In the genomic region with DNA sequence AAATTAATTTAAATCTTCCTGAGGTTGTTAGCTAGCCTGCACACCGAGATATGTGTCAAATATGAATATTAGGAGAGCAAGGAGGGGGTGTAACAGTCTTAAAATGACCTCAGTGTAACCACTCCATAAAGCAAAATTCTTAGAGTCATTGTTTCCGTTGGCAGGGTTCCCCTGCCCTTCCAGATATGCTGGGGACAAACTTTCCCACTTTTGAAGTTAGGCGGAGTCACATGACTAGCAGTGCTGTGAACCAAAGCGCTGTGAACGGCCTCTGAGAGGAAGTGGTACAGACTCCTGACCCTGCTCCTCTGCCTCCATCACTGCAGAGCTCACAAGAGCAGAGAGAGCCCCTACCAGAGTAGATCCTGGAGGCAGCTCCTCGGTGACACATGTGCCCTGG, we compare ENCODE assay signal across 25 mouse cellular contexts. TPM values are rescaled to one million over a fixed set of nuclear protein-coding genes. Genes with fewer than 3 reads are reported as not detected.
DNase-seq lines count a peak whose midpoint lies in the region; ATAC-seq lines count a peak whose summit lies in the region.
"Had no signal": no experiment of that assay in that cellular context is flagged by ENCODE, and none has a peak within 500 bp of the region (broad histone marks: within the 10 kb centered on the region; RNA-seq: fewer than 3 reads in every experiment).

No protein-coding gene starts in this region.

- no peaks in the 10 kb centered on the region for H3K9me3 ChIP-seq in lung, embryonic 16.5 days (ENCODE audit: control insufficient read depth, low read length)
- H3K9me3 ChIP-seq: heart, embryonic 13.5 days; hindbrain, embryonic 13.5 days; intestine, embryonic 15.5 days; liver, embryonic 13.5 days; midbrain, embryonic 13.5 days; neural tube, embryonic 12.5 days had no signal

- 64% methylated on average over 6 of the region's 6 CpGs for WGBS in lung, embryonic 16.5 days

- H3K27me3 ChIP-seq in lung, embryonic 16.5 days (ENCODE audit: control insufficient read depth, insufficient read depth, low read depth, low read length) = no peaks in the 10 kb centered on the region
- H3K27me3 ChIP-seq in splenic B cell, adult 2 months (ENCODE audit: control insufficient read depth, insufficient read depth, low read length, poor library complexity, severe bottlenecking) = no peaks in the 10 kb centered on the region
- H3K27me3 ChIP-seq: heart, embryonic 13.5 days; hindbrain, embryonic 13.5 days; intestine, embryonic 15.5 days; liver, embryonic 13.5 days; midbrain, embryonic 13.5 days; neural tube, embryonic 12.5 days had no signal

- no peak overlapping the region for H3K27ac ChIP-seq in lung, embryonic 16.5 days (ENCODE audit: low read length)
- H3K27ac ChIP-seq: gastrocnemius, adult 2 months; heart, embryonic 13.5 days; hindbrain, embryonic 13.5 days; intestine, embryonic 15.5 days; left cerebral cortex, adult 2 months; liver, embryonic 13.5 days; midbrain, embryonic 13.5 days; neural tube, embryonic 12.5 days had no signal

- no peak for DNase-seq in lung, postnatal 25 days (ENCODE audit: low spot score)
- DNase-seq in B cell, adult 2 months = peak; percentile 26 to 27
- DNase-seq in splenic B cell, adult 2 months (ENCODE audit: low read depth, low spot score) = peak; percentile 69
- DNase-seq in right cerebral cortex, postnatal 25 days = no peak
- no peak for DNase-seq in urinary bladder, postnatal 14 days (ENCODE audit: low spot score)
- DNase-seq: adrenal gland, postnatal 25 days; cerebellum, adult 8-10 months; gastrocnemius, adult 2 months; kidney, adult 8-10 months; kidney, postnatal 10 days; liver, embryonic 13.5 days; lung, adult 2 months; retina, postnatal 1 day had no signal

- H3K4me2 ChIP-seq in lung, embryonic 16.5 days (ENCODE audit: low read depth, low read length) = no peak overlapping the region
- H3K4me2 ChIP-seq: heart, embryonic 13.5 days; hindbrain, embryonic 13.5 days; intestine, embryonic 15.5 days; liver, embryonic 13.5 days; midbrain, embryonic 13.5 days; neural tube, embryonic 12.5 days had no signal

- no peak overlapping the region for H3K9ac ChIP-seq in lung, embryonic 16.5 days (ENCODE audit: low read length)
- H3K9ac ChIP-seq: heart, embryonic 13.5 days; hindbrain, embryonic 13.5 days; intestine, embryonic 15.5 days; liver, embryonic 13.5 days; midbrain, embryonic 13.5 days; neural tube, embryonic 12.5 days had no signal

- no peaks in the 10 kb centered on the region for H3K36me3 ChIP-seq in lung, embryonic 16.5 days (ENCODE audit: control insufficient read depth, insufficient read depth, low read length)
- H3K36me3 ChIP-seq in splenic B cell, adult 2 months (ENCODE audit: control insufficient read depth, insufficient read depth, low read length, poor library complexity, severe bottlenecking) = no peaks in the 10 kb centered on the region
- H3K36me3 ChIP-seq: heart, embryonic 13.5 days; hindbrain, embryonic 13.5 days; intestine, embryonic 15.5 days; liver, embryonic 13.5 days; midbrain, embryonic 13.5 days; neural tube, embryonic 12.5 days had no signal

- no peak overlapping the region for H3K4me3 ChIP-seq in lung, embryonic 16.5 days (ENCODE audit: low read length)
- H3K4me3 ChIP-seq: gastrocnemius, adult 2 months; heart, embryonic 13.5 days; hindbrain, embryonic 13.5 days; intestine, embryonic 15.5 days; left cerebral cortex, adult 2 months; liver, embryonic 13.5 days; midbrain, embryonic 13.5 days; neural tube, embryonic 12.5 days had no signal

- peaks cover 3% of the 10 kb centered on the region; the same call in 1 of the 2 replicates for H3K4me1 ChIP-seq in lung, embryonic 16.5 days (replicated peaks; ENCODE audit: control insufficient read depth, insufficient read depth, low read length)
- H3K4me1 ChIP-seq: liver, embryonic 13.5 days had no signal

- ATAC-seq in lung, embryonic 16.5 days (ENCODE audit: low read depth) = 0 out of 2 replicates have a peak, but pooled peaks have one; percentile 12
- peak; percentile 32 for ATAC-seq in CD4-positive, CD25-positive, alpha-beta regulatory T cell, adult 4 months
- ATAC-seq: forebrain, embryonic 14.5 days; intestine, embryonic 15.5 days; midbrain, embryonic 13.5 days had no signal

RNA-seq across cellular contexts. Expression of gene Cd2, which starts 49.0 kb away (rescaled TPM):
- polyA plus RNA-seq in lung, embryonic 16.5 days (2015; fragmentation: Nextera tagmentation; extraction: Ambion mirVana) = 0.57 and 0.85 TPM in 2 replicates
- 1,000 to 10,000 TPM; 1,558 to 1,756 TPM for polyA plus RNA-seq in CD4-positive, CD25-positive, alpha-beta regulatory T cell, adult 4 months (2017; shearing (Covaris generic))
- polyA plus RNA-seq: brain, embryonic 14.5 days; embryonic facial prominence, embryonic 14.5 days; heart, embryonic 13.5 days; hindbrain, embryonic 13.5 days; limb, embryonic 14.5 days; liver, embryonic 13.5 days; neural tube, embryonic 12.5 days had no signal

Comparison
In these comparisons a context has a peak if more than half of its experiments do, and no peak if none do; other contexts are left out.
1. DNase-seq: peak in B cell, adult 2 months (2 of 2) and splenic B cell, adult 2 months (single experiment); none in lung, postnatal 25 days (single experiment), right cerebral cortex, postnatal 25 days (single experiment) and urinary bladder, postnatal 14 days (single experiment).
2. RNA of gene Cd2, which starts 49.0 kb away (polyA plus RNA-seq): 1,558 to 1,756 TPM in CD4-positive, CD25-positive, alpha-beta regulatory T cell, adult 4 months; 0.57 to 0.85 TPM in lung, embryonic 16.5 days; every median in the first group is over 100 times any median in the second.